Mouse (Mus musculus) megakaryocyte, embryonic 14.5 days (primary cell): ENCODE measurements around the gene Defa33. TPM values are rescaled to one million over a fixed set of nuclear protein-coding genes. Genes with fewer than 3 reads are reported as not detected.
"Not testable (repeated sequence)": the region's sequence is repeated elsewhere in the genome, so short reads cannot be mapped to it uniquely, and the experiment has no call there.

Source experiments
- H3K27me3 ChIP-seq: replicated peaks from 2 replicates; pipeline ENCODE3; 2012; ENCODE audit warnings: inconsistent platforms
- H3K36me3 ChIP-seq: replicated peaks from 2 replicates; pipeline ENCODE3; 2012; ENCODE audit warnings: low read length, inconsistent platforms, mixed read lengths
- H3K4me1 ChIP-seq: 2 replicates; pipeline ENCODE4 v1.6.1; 2012; ENCODE audit warnings: inconsistent platforms
- H3K4me3 ChIP-seq: replicated peaks from 2 replicates; pipeline ENCODE3; 2012; ENCODE audit warnings: moderate library complexity, mild to moderate bottlenecking, inconsistent platforms
- H3K9me3 ChIP-seq: 2 replicates; pipeline ENCODE4 v1.6.1; 2012; ENCODE audit warnings: inconsistent platforms
- polyA plus RNA-seq: library from polyadenylated mRNA; stranded (reverse); fragments of >175 nt; gene quantifications from 2 replicates; pipeline ENCODE4 v1.2.3, GENCODE M21; 2012; ENCODE audit warnings: low replicate concordance; ENCODE audit not compliant: insufficient read depth

The Defa33 gene
- polyA plus RNA-seq = not detected in 2 replicates

GRCm38 (mm10) chr8:21391511-21391910, at the start of gene Defa33:
Gene Defa33 (plus strand): TSS chr8:21391811.
- not testable (repeated sequence) for H3K4me3 ChIP-seq, H3K27me3 ChIP-seq, H3K4me1 ChIP-seq, H3K36me3 ChIP-seq, H3K9me3 ChIP-seq

- not testable (repeated sequence) for H3K4me3 ChIP-seq, H3K27me3 ChIP-seq, H3K9me3 ChIP-seq, H3K36me3 ChIP-seq, H3K4me1 ChIP-seq
Observed at GRCm38 (mm10) chr8:21378215-21378614, 13.4 kb upstream of the Defa33 start, which contains the start of gene Defa2. Gene Defa2 (plus strand): TSS chr8:21378515.

- H3K4me1 ChIP-seq, H3K27me3 ChIP-seq, H3K36me3 ChIP-seq, H3K9me3 ChIP-seq, H3K4me3 ChIP-seq: not testable (repeated sequence)
Observed at GRCm38 (mm10) chr8:21427111-21427510, 35.5 kb downstream of the Defa33 start, which contains the start of gene Defa36. Gene Defa36 (plus strand): TSS chr8:21427411.

Other genes with a start within 250 kb of the Defa33 start
- gene Defa22, start 229.5 kb upstream of the Defa33 start, polyA plus RNA-seq = not detected in 2 replicates
- not detected in 2 replicates for gene Defa31, start 200.2 kb upstream of the Defa33 start, polyA plus RNA-seq
- not detected in 2 replicates for gene Gm15293, start 190.2 kb upstream of the Defa33 start, polyA plus RNA-seq
- gene Gm15292, start 142.1 kb upstream of the Defa33 start, polyA plus RNA-seq = not detected in 2 replicates
- gene Defa27, start 76.3 kb upstream of the Defa33 start, polyA plus RNA-seq = not detected in 2 replicates
- gene Defa29, start 64.8 kb upstream of the Defa33 start, polyA plus RNA-seq = not detected in 2 replicates
- not detected in 2 replicates for gene Defa2, start 13.3 kb upstream of the Defa33 start, polyA plus RNA-seq
- gene Defa36, start 35.6 kb downstream of the Defa33 start, polyA plus RNA-seq = not detected in 2 replicates
- not detected in 2 replicates for gene Gm7849, start 64.7 kb downstream of the Defa33 start, polyA plus RNA-seq
- not detected in 2 replicates for gene Defa20, start 117.4 kb downstream of the Defa33 start, polyA plus RNA-seq
- gene Defa32, start 137.2 kb downstream of the Defa33 start, polyA plus RNA-seq = not detected in 2 replicates
- gene Defa37, start 173.6 kb downstream of the Defa33 start, polyA plus RNA-seq = not detected in 2 replicates
- gene Defa28, start 191.2 kb downstream of the Defa33 start, polyA plus RNA-seq = not detected in 2 replicates
- gene Gm7861, start 202.7 kb downstream of the Defa33 start, polyA plus RNA-seq = not detected in 2 replicates
- gene Defa26, start 226.4 kb downstream of the Defa33 start, polyA plus RNA-seq = not detected in 2 replicates